Mouse (Mus musculus): ENCODE data around the gene Cand2. TPM values are rescaled to one million over a fixed set of nuclear protein-coding genes. Genes with fewer than 3 reads are reported as not detected.

The Cand2 gene
- polyA plus RNA-seq, 2 experiments from 2014 or later, result 3.7 to 4.5 TPM

DNA sequence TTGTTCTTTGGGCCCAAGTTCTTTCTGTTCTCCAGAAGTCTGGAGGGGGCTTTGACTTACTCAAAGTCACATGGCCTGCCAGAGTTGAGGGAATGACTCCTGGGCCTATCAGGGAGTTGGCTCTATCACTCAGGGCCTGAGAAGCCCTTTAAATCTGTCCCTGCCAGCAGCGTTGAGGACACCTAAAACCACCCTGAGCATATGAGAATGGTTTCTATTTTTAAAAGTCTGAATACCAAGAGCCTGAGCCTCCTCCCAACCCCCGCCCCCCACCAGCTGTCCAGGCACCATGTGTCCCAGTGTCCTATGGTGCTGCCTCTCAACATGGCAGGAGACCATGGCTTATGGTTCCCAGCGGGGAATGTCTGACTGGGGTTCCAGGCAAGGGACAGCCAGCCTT is 1.5 kb downstream of the Cand2 start:
- ATAC-seq, result no peak

DNA sequence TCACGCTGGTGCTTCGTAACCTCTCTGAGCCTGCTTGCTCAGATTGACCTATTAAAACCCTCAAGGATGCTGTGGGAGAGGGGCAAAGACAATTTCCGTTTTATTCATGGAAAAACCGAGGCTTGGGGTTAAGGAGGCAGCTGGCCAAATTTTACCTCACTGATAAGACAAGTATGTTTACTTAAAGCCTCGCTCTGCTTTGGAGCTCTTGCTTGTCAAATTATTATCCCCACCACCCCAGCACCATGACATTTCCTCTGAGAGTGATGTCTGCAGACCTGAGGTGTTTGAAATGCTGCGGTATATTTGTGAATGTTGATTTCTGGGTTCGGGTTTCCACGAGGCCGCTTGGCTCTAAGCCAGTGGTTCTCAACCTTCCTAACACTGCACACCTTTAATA is 2.0 kb downstream of the Cand2 start:
- ATAC-seq, result no peak

DNA sequence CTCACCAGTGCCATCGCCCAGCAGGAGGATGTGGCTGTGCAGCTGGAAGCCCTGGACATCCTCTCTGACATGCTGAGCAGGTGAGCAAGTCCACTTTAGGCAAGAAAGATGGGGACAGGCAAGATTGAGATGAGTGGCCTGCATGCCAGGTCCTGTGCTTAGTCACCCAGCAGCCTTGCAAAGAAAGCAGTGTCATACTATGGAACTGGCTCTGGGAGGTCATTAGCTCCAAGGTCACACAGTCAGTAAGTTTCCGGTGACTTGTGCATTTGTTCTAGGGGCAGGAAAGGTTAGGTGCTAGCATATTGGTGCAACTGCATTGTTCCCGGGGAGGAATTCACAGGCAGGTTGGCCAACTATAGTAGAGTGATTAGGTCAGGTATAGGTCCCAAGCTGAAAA is 8.4 kb downstream of the Cand2 start:
- ATAC-seq, result no peak

DNA sequence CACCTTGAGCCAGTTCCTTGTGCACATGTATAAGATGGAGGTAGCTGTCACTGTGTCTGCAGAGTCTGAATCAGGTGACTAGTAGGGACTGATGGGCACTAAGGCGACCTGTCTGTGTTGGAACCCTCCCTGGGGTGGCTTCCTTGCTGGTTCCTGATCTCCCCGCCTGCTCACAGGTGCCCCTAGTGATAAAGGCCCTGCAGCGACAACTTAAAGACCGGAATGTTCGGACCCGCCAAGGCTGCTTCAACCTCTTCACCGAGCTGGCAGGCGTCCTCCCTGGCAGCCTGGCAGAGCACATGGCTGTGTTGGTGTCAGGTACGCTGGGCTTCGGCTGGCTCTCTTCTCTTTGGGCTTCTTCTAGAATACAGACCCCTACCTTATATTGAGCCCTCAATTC is 16.7 kb downstream of the Cand2 start:
- ATAC-seq, result no peak

DNA sequence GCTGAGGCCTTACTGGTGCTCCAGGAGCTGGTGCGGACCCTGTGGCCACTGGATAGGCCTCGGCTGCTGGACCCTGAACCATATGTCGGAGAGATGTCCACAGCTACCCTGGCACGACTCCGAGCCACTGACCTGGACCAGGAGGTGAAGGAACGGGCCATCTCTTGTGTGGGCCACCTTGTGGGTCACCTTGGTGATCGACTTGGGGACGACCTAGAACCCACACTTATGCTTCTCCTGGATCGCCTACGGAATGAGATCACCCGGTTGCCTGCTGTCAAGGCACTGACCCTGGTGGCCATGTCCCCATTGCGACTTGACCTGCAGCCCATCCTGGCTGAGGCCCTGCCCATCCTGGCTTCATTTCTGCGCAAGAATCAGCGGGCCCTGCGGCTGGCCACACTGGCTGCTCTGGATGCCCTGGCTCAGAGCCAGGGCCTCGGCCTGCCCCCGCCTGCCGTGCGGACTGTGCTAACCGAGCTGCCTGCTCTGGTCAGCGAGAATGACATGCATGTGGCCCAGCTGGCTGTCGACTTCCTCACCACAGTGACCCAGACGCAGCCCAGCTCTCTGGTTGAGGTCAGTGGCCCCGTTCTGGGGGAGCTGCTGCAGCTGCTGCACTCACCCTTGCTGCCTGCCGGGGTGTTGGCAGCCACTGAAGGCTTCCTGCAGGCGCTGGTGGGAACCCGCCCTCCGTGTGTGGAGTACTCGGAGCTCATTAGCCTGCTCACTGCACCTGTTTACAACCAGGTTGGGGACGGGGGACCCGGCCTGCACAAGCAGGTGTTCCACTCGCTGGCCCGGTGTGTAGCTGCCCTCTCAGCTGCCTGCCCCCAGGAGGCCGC is 17.7 kb downstream of the Cand2 start:
- peak; percentile 57 for ATAC-seq

DNA sequence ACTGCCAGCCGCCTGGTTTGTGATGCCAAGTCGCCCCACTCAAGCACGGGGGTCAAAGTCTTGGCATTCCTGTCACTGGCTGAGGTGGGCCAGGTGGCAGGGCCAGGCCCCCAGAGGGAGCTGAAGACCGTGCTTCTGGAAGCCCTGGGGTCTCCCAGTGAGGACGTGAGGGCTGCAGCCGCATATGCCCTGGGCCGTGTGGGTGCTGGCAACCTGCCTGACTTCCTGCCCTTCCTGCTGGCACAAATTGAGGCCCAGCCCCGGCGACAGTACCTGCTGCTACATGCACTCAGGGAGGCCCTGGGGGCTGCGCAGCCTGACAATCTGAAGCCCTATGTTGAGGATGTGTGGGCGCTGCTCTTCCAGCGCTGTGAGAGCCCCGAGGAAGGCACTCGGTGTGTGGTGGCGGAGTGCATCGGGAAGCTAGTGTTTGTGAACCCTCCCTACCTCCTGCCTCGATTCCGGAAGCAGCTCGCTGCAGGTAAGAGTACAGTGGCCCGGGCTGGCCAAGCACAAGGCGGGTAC is 18.4 kb downstream of the Cand2 start:
- ATAC-seq, result peak; percentile 79

DNA sequence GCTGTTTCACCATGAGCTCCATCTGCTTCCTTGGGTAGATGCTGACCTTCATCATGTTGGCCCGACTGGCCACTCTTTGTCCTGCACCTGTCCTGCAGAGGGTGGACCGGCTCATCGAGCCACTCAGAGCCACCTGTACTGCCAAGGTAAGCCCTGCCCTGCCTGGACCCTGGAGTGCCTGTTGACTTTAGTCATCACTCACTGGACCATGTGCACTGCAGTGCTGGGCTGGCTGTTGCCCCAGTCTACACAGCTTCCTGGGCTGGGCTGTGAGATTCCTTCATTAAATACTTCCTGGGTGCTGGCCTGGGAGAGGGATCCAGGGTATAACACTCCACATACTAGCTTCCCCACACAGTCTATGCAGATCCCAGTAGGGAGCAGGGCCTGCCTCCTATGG is 27.5 kb downstream of the Cand2 start:
- ATAC-seq, result no peak

DNA sequence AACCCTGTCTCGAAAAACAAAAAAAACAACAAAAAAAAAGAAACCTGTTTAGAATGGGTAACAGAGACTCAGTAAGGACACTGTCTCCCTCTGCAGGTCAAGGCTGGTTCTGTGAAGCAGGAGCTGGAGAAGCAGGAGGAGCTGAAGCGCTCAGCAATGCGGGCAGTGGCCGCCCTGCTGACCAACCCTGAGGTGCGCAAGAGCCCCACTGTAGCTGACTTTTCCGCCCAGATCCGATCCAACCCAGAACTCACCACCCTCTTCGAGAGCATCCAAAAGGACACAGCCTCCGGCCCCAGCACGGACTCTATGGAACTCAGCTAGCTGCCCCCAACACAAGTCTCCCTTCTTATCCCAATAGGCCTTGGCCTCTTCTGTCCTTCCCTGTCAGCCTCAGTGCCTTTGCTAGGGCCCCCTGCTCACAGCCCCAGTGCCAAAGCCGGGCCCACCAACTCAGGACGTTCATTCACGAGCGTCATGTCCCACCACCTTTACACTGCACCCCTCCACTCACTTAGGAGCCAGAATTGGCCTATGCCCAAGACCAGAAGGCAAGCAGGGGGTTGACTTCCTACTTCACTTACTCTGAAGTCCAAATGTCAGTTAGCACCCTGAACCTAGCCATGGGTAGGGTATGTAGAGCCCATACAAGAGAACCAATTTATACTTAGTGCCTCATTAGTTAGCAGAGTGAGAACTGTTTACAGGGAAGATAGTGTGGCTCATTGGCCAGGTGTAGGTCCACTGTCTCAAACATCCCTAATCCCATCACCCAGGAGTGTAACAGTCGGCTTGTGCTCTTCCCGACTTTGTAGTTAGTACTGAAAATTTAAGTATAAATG is 29.4 kb downstream of the Cand2 start:
- peak; percentile 44 for ATAC-seq

DNA sequence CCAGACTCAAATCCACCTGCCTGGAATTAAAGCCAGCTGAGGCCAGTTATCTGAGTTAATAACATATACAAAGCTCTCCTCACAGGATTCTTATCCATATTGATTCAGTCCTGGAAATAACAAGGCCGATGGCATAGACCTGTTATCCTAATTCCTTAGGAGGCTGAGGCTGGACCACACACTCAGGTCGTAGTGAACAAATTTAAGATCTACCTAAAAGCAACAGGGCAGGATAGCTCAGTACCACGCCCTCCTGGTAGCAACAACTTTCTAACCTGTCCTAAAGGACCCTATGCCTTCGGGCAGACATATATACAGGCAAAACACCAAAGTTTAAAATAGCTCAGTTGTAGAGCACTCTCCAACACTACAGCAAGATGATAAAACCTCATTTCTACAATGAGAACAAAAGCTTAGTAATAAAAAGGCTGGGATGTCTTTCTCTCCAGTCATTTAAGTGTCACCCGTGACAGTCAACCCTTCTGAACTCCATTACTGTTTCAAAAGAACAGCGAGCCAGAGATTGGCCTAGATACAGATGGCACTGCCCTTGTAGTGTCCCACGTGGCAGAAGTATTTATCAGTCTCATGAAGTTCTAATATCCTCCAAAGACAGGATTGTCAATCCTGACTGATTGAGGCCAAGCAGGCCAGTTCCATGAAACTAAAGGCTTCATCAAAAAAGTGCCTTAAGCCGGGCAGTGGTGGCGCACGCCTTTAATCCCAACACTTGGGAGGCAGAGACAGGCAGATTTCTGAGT is 30.3 kb downstream of the Cand2 start:
- ATAC-seq, result no peak

DNA sequence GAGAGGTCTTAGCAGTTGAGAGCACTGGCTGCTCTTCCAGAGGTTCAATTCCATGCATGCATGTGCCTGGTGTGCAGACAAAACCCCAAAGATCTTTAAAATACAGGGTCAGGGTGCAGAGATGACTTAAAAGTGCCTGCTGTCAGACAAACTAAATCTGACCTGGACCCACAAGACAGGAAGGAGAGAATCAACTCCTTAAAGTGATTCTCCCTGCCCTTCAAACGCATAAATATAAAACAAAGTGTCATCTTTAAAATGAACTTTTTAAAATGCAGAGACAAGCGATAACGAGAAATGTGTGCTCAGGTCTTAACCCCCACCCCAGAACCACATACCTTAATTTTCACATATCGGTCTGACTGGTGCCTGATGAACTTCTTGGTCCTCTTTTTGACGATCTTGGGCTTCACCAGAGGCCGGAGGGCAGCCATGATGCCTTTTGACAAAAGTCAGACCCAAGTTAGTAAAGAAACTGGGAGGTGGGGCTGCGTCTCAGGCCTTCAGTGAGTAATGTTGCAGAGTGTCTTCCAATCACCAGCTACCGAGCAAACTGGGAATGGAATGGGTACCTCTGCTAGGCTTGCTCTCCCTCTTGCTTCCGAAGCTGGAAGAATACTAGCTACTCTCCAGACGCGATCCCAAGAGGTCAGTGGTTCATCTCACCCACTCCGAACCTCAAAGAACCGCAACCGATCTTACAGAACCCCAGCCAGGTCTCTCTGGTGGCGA is 33.3 kb downstream of the Cand2 start:
- no peak for ATAC-seq

DNA sequence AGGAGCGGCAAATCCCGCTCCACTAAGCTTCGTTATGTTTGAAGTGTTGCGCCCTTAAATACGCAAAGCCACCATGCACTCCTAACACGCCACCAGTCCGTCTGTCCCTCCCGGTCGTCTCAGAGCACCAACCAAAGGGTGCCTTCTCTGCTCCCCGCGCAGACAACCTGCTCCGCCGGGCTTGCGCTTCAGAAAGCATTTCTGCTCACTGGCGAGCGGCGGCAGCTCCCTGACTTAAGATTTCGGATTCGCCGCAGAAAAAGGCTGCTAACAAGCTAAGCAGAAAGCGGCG is 33.8 kb downstream of the Cand2 start:
- peak; percentile 4 for ATAC-seq

DNA sequence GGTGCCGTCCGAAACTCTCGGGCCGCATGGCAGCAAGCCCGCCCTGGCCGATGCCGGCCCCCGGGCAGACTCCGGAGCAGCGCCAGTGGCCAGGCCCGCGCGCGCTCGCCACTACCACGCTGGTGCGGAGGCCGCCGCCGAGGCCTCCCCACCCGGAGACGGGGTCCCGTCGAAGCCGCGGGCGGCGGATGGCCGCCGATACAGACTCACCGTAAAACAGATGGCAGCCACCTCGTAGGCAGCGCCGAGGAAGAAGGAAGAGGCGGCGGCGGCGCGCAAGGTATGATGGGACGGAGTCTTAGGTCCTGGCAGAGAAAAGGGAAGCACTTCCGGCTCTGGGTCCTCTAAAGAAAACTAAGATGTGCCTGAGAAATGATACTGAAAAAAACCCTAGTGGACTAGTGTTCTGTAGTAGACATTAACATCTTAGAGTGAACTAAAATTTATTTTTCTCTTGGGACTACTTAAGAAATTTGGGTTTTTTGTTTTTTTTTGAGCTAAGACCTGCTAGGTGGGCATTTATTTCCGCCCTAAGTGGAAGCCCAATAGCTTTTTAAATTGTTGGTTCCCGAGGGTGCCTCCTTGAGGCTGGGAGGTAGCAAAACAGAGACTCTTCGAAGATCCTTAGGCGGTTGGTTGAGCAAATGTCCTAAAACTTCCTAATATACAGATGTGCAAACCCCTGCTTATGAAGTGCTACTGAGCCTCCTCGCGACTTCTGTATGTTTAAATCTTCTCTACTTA is 34.3 kb downstream of the Cand2 start, which contains the start of gene Rpl32:
Rpl32 (minus strand) TSS at position 260 of the 744 bp plus-strand sequence.
- peak; percentile 93 for ATAC-seq

DNA sequence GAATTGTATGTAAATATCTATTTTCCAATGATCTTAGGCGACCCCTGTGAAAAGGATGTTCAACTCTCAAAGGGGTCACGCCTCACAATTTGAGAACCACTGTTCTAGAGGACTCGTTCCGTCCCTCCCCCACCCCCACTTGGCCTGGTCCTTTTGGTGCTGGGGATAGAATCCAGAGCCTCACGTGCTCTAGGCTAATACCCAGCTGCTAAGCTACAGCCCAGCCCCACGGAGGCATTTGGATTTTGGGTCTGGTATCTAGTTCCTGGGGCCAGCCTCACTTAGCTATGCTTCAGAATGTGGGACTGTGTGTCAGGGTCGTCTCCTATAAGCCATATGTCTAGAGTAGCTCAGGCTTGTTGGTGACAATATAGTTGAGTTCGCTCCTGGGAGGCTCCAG is 37.3 kb downstream of the Cand2 start:
- no peak for ATAC-seq

DNA sequence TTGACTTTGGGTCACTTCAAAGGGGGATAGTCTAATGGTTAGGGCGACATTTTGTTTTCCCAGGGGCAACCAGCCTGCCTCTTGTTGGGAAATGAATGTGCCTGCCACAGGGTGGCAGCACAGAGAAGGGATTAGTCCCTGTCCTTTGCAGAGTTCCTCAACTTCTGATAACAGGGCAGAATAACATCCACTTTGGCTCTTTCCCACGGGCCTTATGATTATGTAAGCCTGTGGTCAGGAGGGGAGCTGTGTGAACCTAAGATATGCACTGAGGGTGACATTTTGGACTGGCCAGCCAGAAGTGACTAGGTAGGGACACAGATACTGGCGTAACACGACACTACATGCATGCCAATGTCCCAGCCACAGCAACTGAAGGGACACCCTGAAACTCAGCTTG is 39.8 kb downstream of the Cand2 start:
- ATAC-seq, result peak; percentile 75

DNA sequence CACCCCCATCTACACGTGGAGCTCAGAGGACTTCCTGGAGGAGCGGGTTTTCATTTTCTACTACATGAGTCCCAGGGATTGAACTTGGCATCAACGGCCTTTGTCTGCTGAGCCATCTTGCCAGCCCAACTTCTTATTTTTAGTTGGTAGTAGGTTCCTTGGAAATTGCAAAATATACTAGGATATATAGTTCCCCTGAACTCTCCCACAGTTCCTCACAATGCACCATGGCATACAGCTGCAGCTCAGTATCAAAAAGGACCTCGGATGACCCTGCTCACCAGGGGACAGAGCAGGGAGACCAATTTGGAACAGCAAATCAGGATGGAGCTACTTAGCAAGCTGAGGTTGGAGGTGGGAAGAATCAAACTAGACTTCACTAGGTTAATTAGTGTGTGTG is 40.7 kb downstream of the Cand2 start:
- no peak for ATAC-seq

DNA sequence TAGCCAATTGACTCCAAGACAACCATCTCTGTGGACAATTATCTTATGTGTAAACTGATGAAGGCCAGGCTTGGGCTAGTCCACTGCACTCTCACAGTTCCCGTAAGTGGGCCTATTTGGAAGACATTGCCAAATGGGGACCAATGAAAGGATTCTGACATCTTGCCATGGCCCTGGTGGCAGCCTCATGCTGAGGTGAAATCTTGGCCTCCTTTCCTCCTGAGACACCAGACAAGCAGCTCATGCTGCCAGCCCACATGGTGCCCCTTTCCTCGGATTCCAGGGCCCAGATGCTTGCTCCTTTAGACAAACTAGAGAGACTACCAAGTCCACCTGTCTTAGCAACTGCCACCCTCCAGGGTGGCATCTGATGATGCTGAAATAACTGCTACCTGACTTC is 43.8 kb downstream of the Cand2 start:
- no peak for ATAC-seq

DNA sequence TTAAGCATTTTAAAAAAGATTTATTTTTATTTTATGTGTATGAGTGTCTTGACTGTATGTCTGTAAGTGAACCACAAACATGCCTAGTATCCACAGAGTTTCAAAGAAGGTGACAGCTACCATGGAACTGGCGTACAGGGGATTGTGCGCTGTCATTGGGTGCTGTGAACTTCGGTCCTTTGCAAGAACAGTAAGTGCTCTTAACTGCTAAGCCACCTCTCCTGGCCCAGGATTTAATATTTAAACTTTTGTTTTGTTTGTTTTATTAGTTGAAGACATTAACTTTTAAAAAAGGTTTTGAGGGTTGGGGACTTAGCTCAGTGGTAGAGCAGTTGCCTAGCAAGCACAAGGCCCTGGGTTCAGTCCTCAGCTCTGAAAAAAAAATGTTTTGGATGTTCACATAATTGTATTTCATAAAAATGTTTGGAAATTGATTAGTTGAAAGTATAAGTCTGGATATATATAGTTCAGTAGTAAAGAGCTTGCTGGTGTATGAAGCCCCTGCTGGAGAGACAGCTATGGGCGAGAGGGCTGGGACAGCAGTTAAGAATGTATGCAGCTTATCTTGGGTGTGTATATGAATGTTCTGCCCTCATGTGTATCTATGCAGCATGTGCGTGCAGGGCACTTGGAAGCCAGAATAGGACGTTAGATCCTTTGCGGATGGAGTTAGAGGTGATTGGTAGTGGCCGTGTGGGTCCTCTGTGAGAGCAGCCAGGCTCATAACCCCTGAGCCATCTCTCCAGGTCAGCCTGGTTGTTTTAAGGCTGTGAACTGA is 47.1 kb downstream of the Cand2 start:
- ATAC-seq, result no peak

DNA sequence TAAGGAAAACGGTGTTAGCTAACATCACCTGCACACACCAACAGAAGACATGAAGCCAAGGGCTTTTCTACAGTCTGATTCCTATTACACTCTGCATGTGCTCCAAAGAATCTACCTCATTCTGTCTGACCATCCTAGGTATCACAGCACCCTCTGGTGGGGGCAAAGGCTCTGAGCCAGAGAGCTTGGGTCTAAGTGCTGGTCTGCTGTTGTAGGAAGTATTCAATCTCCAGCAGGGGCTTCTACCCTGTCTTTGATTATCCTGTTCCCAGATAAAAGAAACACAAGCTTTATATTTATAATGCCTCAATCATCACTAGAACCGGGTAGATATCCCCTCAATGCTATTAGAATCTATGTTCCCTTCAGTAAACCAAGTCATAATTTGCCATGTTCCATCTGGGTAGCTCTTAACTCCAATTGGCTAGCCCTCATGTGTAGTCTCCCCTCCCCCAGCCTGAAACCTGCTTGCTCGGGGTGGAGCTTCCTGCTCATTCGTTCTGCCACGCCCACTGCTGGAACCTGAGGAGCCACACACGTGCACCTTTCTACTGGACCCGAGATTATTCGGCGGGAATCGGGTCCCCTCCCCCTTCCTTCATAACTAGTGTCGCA is 49.6 kb downstream of the Cand2 start:
- ATAC-seq, result peak; percentile 98

DNA sequence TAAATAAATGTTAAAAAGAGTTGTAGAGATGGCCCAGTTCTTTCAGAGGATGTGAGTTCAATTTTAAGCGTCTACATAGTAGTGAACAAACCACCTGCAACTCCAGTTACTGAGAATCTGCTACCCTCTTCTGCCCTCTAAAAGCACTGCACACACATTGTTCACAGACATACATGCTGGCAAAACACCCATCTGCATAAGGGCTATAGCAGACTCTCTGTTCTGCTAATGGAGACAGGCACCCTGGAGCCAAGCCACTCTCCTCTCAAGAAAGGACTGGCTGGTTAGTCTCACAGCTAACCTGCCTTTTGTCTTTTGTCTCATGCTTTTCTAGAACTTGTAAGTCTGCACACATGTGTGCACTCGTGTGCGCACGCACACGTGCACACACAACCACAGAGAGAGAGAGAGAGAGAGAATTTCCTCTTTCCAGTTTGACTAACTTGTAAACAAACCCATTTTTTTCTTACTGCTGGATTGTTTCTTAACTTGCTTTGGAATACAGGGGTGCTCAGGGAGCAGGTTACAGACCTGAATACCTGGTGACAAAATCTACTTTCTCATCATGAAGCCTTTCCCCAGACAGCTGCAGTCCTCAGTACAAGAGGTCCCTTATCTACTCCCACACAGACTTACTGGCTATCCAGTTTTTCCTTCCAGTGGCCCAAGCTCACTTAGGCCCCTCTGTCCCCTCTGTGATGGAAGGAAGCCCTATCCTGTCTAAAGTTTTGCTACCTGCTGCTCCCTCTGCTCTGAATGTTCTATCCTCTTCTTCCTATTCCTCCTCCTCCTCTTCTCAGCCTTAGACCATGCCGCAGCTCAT is 56.7 kb downstream of the Cand2 start:
- no peak for ATAC-seq
